Mouse (Mus musculus) kidney, postnatal 25 days (tissue): ENCODE measurements at regions not wholly inside any gene's neighbourhood (a gene's known extent, or its start where the extent isn't known, plus 50 kb on each side); places are given as distances from the start of the nearest gene placed in this dataset.

Source experiments
- DNase-seq, 2 experiments: peaks; one replicate each; pipeline ENCODE4 v3.0.0; 2021; ENCODE audit warnings: mixed read lengths in 2 of 2

- DNase-seq: no peak
These were observed 95.2 kb upstream of the Tmtc1 start for GRCm38 (mm10) chr6:148539207-148539960.

GRCm38 (mm10) chr6:148534364-148534763 is 90.2 kb upstream of the Tmtc1 start:
- no peak for DNase-seq

- no peak for DNase-seq
These were observed 86.9 kb upstream of the Tmtc1 start for GRCm38 (mm10) chr6:148531068-148531467.

- DNase-seq: no peak
These were observed 84.4 kb upstream of the Tmtc1 start for GRCm38 (mm10) chr6:148528611-148529010.

GRCm38 (mm10) chr6:148522893-148523292 is 78.7 kb upstream of the Tmtc1 start:
- no peak for DNase-seq

GRCm38 (mm10) chr6:148517536-148518245 is 73.5 kb upstream of the Tmtc1 start:
- no peak for DNase-seq

GRCm38 (mm10) chr6:148516654-148517053 is 72.5 kb upstream of the Tmtc1 start:
- no peak for DNase-seq

- DNase-seq: no peak
These were observed 70.9 kb upstream of the Tmtc1 start for GRCm38 (mm10) chr6:148515105-148515504.

GRCm38 (mm10) chr6:148514645-148515044 is 70.5 kb upstream of the Tmtc1 start:
- no peak for DNase-seq

GRCm38 (mm10) chr6:148514124-148514523 is 69.9 kb upstream of the Tmtc1 start:
- no peak for DNase-seq

GRCm38 (mm10) chr6:148513134-148513533 is 68.9 kb upstream of the Tmtc1 start:
- no peak for DNase-seq

GRCm38 (mm10) chr6:148505325-148505724 is 61.1 kb upstream of the Tmtc1 start:
- no peak for DNase-seq

- no peak for DNase-seq
These were observed 56.3 kb upstream of the Tmtc1 start for GRCm38 (mm10) chr6:148500251-148501179.
